Mouse (Mus musculus) spleen, postnatal 36 days (tissue): Measurements from ENCODE around the gene Ccdc127.

ENCODE experiments used
- DNase-seq, 2 experiments: peaks; one replicate each; pipeline ENCODE4 v3.0.0; 2022; ENCODE audit warnings: low spot score in 2 of 2, mixed read lengths in 1 of 2

Gene Ccdc127

DNA sequence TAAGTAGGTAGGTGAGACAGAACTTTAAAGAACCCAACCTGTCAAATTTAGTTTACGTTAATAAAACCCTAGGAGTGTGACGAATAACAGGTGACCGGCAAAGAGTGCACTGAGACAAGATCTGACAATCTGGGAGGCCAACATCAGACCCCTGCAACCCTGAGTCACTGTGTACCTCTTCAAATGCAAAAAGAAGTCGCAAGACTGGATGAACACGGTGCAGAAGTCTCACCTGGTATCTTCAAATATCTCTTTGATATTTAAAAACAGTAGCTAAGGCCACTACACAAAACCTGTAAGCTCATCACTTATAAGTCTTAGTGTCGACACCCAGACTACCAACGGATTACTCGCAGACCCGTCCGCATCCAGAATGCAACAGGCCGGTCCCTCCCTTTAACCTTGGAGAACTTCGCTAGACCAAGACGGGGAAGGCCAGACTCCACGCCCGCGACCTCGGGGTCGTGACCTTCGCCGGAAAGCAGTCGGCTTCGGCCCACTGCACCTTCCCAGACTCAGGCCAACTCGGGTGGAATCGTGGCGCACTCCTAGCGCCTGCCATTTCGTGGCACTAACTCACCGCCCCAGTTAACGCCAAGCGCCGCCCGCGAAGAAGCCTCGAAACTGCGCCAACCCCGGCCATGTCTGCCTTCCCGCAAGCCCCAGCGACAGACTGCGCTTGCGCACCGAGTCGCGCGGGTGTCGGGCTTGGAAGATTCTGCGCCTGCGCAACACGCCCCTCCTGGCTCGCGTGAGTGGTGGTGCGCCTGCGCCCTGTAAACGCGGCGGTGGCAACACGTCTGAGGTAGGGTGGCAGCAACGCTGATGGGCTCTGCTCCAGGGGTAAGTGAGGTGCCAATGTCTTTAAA lies at the start of gene Ccdc127, which contains the start of gene Sdha:
TSS of gene Ccdc127 (plus strand) at position 744 of the 869 bp plus-strand sequence.
TSS of gene Sdha (minus strand) at position 715 of the 869 bp plus-strand sequence.
- DNase-seq: peak; percentile 94 to 96

DNA sequence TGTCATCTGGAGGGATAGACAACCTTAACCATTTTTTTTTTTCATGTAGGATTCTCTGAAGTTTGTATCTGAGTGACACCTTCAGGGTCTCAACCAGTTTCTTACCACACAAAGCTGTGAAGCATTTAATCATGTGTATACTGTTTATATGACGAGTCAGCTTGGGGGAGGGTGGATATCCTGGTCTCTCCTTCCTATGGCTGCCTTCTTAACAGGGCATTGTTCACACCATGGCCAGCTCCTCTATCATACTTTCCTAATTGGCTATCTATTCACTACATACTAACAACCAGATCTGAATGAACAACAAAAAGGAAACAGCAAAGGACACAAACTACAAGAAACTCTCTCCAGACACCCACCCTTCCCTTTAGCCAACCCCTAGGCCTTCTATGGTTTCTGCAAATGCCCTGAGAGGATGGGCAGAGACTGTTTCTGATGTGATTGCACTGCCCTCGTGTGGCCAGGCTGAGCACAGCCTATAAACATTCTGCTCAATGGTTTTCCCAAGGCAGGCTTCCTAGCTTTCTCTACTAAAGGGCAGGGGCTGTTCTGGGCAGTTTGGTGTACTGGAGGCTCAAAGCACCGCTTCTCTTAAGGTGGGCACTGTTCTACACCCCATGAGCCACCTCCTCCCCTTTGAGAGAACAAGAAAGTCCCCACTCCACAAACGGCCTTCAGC lies 49.0 kb upstream of the Ccdc127 start:
- DNase-seq: peak; percentile 23 to 25

DNA sequence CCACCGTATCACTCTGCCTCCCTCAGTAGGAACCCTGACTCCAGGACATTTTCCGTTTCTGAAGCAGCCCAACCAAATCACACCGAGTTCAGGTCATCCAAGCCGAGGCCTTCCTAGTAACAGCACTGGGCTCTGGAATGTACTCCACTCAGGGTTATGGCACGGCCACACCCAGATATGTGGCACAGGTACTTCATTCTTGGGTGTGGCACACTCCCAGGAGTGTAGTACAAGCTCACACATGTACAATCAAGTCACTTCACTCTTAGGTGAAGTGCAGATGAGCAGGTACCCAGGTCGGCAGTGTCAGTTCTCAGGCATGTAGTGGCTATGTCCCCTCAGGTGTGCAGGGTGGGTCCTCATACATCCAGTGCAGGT lies 48.5 kb upstream of the Ccdc127 start:
- no peak for DNase-seq

DNA sequence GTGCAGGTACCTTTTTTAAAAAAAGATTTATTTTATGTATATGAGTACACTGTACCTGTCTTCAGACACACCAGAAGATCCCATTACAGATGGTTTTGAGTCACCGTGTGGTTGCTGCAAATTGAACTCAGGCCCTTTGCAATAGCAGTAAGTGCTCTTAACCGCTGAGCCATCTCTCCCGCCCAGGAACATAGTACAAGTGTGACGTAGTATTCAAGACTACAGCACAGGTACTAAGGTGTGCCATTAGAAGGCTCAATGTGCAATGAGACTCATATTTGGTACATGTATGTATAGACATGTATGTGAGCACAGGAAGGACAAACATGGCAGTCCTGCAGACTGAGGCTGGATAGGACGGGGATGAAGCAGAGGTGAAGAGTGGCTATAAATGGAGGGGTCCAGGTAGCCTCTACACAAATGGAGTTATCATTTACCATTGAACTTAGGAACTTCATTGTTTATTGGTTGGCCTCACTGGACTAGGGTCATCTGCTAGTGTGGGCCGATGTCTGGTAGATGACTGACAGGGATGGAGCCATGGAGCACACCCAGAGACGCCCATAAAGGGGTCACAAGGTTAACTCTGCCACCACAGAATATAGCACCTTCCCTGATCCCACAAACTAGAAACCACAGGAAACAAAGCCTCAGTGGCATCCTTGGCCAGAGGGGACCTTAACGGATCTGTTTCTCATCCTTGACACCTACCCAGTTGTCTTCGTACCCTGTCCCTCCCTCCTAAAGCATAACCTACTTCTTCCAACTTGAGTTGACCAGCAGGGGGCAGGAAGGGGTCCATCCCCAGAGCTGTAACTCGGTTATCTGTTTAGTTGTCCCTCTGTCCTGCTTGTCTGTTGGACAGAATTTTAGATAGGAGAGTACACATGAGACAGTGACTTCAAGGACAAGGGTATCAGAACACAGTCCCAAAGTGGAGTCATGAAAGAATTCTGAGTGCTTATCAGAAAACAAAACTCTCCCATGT lies 47.8 kb upstream of the Ccdc127 start:
- DNase-seq: no peak

DNA sequence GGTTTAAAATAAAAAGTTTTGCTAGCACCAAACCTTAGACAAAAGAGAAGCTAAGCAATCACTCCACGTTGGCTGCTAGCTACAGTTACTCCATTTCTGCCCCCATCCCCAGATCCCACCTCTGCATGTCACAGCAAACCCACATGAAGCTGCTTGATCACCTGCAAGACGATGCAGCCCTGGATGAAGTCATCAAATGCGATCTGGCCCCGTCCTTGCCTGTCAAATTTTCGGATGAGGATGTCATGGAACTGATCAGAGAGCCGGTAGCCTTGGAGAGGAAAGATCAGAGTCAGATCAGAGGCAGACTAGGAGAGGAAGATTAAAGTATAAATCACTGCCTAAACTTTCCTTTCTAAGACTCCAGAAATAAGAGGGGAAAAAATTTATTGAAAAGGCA lies 44.7 kb upstream of the Ccdc127 start:
- DNase-seq: no peak

DNA sequence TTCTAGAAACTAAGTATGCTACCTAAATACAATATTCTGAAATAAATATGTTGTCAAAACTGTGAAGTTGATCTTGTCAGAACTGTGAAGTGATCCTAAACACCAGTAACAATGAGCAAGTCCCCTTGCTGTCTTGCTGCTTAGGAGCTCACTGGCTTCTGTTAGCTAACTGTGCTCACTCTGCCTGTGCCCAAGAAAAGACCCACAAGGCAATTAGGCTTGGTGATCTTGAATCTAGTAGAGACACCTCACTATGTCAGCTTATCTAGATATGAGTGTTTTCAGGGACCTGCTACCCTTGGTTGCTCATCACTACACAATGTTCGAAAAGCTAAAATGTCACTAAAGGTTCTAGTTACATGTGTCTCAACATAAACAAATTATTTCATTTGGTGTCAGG lies 44.3 kb upstream of the Ccdc127 start:
- no peak for DNase-seq

DNA sequence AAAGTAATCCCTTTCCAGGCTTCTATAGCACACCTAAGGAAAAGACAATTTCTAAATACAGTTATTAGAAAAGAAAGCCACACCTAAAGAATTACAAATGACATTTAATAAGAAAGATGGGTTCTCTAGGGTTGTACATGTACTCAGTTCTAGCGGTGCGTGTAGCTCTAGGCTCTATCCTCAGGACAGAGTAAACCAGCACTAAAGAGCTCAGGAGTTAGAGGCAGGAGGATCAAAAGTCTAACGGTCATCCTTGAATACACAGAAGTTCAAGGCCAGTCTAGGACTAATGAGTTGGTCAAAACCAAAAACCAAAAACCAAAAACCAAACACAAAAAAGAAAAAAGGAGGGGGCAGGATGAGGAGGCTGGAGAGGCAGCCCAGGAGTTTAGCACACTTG lies 35.5 kb upstream of the Ccdc127 start:
- no peak for DNase-seq

DNA sequence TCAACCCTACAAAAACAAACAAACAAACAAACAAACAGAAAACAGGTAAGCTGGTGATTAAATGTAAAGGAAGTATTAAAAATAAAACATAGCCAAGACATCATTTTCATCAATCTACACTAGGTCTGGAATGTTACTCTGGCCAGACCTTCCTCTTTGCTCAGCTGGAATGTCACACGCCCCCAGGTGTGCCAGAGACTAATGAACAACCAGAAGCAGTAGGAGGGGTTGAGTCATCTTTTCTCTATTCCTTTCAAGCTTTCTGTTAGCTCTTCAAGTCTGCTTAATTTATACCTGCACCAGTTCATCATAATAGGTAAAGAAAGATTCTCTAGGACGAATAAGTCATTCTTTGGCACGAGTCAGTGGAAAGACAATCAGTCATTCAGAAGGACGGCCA lies 33.7 kb upstream of the Ccdc127 start:
- no peak for DNase-seq

DNA sequence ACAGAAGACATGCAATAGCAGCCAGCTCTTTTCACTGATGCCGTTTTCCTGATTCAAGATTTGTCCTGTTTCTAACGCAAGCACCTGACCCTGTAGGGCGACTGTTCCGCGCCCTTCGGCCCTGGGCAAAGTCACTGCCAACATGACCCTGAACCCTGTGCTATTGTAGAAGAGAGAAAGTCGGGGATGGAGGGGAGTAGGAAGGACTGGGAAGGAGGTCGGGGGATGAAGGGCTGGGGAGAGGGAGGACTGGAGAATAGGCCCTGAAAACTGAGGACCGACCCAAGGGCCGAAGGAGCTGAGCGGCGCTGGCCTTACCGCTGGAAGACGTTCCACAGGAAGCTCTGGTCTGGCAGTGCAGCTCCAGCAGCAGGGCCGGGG lies 33.3 kb upstream of the Ccdc127 start:
- no peak for DNase-seq

DNA sequence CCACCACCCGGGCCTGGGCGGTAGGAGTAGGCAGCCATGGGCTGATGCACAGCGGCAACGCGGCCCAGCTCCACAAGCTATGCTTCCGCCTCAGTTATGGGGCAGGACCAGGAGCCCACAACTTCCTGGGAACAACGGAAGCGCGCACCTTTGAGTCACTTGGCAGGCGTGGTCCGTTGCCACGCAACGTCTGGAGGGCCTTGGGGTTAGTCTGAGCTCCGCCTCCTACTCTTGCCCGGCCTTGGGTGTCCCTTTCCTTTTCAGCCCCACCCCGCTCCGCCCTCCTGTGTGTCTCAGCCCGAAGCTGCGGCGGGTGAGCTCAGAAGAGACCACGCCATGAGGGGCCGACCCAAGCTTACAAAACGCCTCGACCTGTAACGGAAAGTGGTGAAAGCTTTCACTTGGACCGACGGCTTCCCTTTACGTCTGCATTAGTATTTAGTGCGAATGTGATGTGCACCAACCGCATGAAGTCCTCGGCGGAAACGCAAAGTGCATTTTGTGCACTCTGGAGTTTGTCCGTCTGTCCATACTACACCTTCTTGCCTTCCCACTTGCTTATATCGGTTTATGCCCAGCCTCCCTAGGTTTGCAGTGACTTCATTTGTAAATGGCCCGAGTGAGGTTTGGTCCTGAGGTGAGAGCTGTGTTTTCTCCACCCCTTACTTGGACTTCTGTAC lies 32.8 kb upstream of the Ccdc127 start, which contains the start of gene Pdcd6:
TSS of gene Pdcd6 (minus strand) at position 411 of the 680 bp plus-strand sequence.
- DNase-seq: peak; percentile 95 to 96

DNA sequence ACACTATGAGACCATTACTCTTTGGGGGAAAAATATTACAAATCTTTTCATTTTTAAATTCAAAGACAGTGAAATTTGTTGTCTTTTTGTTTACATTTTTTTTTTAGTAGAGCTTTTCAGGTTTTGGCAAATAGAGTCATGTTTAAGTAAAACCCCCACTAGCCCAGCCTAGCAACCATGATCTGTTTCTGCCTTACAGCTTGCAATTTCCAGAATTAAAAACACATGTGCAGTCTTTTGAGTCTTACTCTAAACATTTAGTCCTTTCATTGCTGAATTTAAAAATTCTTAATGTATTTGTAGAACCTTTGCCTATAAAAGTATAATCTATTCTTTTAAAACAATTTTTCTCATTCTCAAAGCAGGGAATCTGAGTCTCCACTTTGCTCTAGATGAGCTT lies 20.8 kb upstream of the Ccdc127 start:
- DNase-seq: no peak

DNA sequence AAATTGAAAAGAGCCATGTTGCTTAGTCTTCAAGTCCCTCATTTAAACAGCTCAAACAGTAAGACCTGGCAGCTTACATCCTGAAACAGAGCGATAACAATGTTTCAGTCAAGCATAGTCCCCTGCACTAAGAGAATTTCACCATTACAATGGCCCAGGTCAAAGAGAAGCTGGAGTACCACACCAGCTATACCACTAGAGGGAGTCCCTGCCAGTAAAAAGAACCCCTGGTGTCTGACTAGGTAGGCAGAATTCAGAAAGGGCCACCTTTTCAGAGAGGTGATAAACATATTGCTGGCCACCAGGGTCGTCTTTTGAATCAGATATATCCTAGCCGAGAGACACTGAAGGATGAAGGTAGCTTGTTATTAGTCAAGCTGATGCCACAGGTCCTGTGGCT lies 9.1 kb upstream of the Ccdc127 start:
- DNase-seq: peak; percentile 41 to 42

DNA sequence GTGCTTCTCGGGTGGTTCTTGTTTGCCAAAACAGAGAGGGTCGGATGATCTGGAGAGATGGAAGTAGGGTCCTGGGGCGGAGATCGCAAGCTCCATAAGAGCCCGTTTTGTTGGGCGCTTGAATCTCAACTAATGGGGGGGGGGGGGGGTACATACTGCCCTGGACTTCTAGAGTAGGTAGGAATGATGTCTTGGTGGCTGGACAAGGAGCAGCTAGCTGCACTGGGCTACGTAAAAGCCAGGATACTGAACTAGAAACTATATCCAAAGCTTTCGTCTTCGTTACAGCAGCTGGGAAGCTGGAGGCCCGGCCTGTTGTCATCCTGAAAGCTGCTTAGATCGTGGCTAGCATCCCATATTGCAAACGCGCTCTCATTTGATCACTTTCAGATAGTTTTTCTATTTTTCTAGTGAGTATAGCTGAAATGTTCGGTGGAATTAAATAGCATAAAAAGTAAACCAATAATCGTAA lies 362 bp downstream of the Ccdc127 start:
- DNase-seq: no peak

DNA sequence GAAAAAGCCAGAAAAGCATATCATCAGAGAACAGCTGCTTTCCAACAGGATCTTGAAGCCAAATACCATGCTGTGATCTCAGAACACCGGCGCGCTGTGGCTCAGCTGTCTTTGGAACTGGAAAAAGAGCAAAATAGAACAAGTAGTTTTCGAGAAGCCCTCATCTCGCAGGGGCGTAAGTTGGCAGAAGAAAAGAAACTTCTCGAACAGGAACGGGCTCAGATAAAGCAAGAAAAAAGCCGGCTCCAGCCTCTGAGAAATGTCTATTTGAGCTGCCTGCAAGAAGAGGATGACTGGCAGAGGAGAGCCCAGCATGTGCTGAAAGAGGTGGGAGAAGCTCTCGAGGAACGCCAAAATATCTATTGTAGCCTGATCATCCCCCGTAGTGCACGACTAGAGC lies 6.4 kb downstream of the Ccdc127 start:
- no peak for DNase-seq

DNA sequence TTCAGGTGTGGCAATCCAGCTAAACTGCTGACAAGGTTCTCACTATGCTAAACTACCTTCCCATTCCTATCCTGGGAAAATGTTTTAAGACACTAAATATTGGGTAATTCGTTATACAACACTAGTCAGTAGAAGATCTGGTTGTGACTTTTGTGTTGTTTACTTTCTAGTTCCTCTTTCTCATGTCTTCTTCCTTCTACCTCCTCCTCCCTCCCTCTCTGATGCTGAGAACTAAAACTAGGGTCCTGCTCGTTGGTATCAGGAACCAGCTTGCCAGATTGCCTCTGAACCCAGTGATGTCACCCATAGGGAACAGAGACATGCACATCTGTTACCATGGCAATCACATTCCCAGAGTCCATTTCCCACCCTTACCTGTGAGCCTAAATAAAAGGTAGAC lies 12.1 kb downstream of the Ccdc127 start:
- DNase-seq: peak in 1 of 2 experiments; percentile 16

DNA sequence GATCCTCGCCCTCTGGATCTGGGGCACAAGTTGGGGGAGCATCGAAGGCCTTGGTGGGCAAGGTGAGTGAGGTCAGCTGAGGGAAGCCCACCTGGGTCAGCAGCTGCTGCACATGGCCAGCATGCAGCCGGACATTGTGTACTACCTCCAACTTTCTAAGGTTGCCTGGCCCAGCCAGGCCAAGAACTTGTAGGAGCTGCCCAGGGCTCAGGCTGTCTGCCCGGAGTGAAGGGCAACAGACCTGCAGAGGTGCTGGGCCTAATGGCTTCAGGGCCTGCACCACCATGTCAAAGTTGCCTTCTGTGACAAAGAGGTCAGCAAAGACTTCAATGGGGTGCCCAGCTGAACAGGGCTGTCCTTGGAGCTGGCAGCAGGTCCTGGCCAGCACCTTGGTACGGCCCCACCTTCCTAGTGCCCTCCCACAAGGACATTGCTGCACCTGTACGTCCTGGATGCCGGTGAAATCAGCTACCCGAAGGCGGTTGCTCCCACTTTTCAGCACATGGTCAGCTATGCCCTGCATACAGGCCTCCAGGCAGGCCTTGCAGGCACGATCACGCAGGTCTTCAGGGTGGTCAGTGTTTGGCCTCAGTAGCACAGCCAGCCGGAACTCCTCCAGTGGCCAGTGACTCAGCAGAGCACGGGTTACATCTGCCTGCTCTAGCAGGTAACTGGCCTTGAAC lies 13.2 kb downstream of the Ccdc127 start:
- DNase-seq: no peak

DNA sequence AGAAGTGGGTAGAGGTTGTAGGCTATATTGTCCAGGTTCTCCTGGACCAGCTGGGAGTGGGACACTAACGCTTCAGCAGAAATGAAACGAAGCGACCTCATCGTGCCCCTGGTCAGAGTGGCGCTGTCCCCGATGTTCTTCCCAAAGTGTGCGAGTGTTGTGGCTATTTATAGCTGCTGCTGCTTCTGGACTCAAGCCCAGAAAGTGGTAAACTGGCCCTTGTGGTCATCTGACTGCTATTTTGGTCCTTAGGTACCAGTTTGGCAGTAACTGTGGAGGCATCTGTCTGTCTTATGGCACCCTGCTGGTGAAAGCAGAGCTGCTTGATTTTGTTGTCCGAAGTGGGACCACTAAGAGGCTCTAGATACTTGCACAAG lies 13.7 kb downstream of the Ccdc127 start, which contains the start of gene Lrrc14b:
TSS of gene Lrrc14b (minus strand) at position 147 of the 377 bp plus-strand sequence.
- DNase-seq: no peak

DNA sequence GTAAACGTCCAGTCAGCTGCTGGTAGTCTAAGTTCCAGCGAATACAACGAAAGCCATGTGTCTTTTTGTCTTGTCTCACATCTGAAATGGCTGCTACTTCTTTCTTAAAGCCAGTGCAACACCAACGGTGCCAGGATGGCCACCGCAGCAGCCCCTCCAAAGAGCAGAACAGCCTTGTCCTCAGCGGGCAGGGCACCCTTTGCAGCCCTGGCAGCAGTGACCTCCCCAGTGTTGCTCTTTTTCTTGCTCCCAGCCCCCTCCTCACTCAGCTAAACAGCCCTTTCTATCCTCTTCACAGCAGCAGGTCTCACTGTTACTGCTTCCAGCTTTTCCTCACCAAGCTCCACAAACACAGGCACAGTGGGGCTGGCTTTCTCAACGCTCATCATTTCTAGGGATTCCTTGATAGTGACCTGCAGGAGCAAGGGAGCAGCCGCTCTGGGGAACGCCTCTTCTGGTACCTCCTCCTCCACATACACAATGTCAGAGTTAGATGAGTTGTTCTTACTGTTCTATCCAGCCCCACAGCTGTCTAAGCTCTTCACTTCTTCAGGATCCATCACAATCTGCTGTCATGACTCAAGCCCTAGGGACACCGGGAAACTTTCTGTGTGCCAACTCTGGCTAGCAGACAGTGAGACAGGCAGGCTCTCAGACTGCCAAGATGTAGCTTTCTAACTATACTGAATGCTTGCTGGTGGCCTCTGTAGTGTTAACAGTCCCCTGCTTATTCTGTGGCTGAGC lies 31.6 kb downstream of the Ccdc127 start:
- no peak for DNase-seq

DNA sequence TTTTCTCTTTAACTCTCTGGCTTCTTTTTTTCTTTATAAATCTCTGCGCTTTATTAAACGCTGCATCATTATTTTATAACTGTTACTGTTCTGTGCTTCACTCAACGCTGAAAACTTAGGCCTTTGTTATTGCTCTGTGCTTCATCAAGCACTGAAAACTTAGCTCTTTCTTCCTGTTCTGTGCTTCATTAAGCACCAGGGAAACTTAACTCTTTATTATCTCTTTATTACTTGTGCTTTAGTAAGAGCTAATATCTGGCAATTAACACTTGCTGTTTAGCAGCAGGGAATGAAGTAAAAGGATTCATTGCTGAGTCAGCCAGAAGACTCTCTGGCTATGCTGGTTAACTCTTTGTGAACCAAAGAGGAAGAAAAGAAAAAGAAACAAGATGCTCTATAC lies 32.2 kb downstream of the Ccdc127 start:
- DNase-seq: no peak

DNA sequence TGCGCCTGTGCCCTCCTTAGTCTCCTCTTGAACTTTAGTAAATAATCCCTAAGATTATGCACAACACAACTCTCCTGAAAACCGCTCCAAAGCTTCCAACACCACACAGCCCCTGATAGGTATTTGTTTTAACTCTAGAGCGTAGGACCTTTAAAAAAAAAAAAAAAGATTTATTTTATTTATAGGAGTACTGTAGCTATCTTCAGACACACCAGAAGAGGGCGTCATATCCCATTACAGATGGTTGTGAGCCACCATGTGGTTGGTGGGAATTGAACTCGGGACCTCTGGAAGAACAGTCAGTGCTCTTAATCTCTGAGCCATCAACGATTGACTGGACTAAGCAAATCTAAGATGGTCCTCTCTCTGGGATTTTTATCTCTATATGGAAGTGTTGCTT lies 39.6 kb downstream of the Ccdc127 start:
- no peak for DNase-seq
